Mouse (Mus musculus) midbrain, postnatal 0 days (tissue): ENCODE results near the gene Fen1. TPM values are rescaled to one million over a fixed set of nuclear protein-coding genes. Genes with fewer than 3 reads are reported as not detected.

ENCODE experiments used
- ATAC-seq: fragments of 200-750 bp; cut with Nextera tagmentation; 2 replicates; pipeline ENCODE4 v1.8.0; 2017; ENCODE audit warnings: moderate number of reproducible peaks, mild to moderate bottlenecking, moderate TSS enrichment, moderate library complexity; ENCODE audit not compliant: low FRiP score
- DNase-seq: peaks from one replicate; pipeline ENCODE4 v3.0.0-alpha.2; 2015; ENCODE audit warnings: low spot score
- H3K27ac ChIP-seq: fragments of 300-500 bp; sonication (generic); 2 replicates; pipeline ENCODE4 v1.5.1; 2014; ENCODE audit warnings: low read depth, mild to moderate bottlenecking, low read length, mixed read lengths
- H3K27me3 ChIP-seq: fragments of 300-500 bp; sonication (generic); 2 replicates; pipeline ENCODE4 v1.6.1; 2014; ENCODE audit warnings: low read length, control low read depth, mixed read lengths; ENCODE audit not compliant: insufficient read depth
- H3K36me3 ChIP-seq: fragments of 300-500 bp; sonication (generic); 2 replicates; pipeline ENCODE4 v1.6.1; 2014; ENCODE audit warnings: low read length, control low read depth, mixed read lengths; ENCODE audit not compliant: insufficient read depth
- H3K4me1 ChIP-seq: fragments of 300-500 bp; sonication (generic); 2 replicates; pipeline ENCODE4 v1.6.1; 2014; ENCODE audit warnings: mild to moderate bottlenecking, control low read depth, antibody characterized with exemption, low read length, mixed read lengths; ENCODE audit not compliant: insufficient read depth
- H3K4me2 ChIP-seq: fragments of 300-500 bp; sonication (generic); 2 replicates; pipeline ENCODE4 v1.6.1; 2014; ENCODE audit warnings: low read depth, mild to moderate bottlenecking, low read length, mixed read lengths; ENCODE audit not compliant: poor library complexity, severe bottlenecking
- H3K4me3 ChIP-seq: fragments of 300-500 bp; sonication (generic); 2 replicates; pipeline ENCODE4 v1.5.1; 2014; ENCODE audit warnings: low read depth, mild to moderate bottlenecking, low read length, moderate library complexity
- H3K9ac ChIP-seq: fragments of 300-500 bp; sonication (generic); replicated peaks from 2 replicates; pipeline ENCODE4 v1.6.1; 2014; ENCODE audit warnings: mild to moderate bottlenecking, low read length, moderate library complexity, mixed read lengths; ENCODE audit not compliant: poor library complexity, severe bottlenecking
- H3K9me3 ChIP-seq: fragments of 300-500 bp; sonication (generic); 2 replicates; pipeline ENCODE4 v1.6.1; 2016; ENCODE audit warnings: low read length, control low read depth
- CTCF ChIP-seq: IDR thresholded peaks from 2 replicates; pipeline ENCODE4 v1.5.1; 2016; ENCODE audit warnings: antibody characterized with exemption, mild to moderate bottlenecking
- WGBS: fragments of 180-500 bp; shearing (Covaris S2); extraction: QIAGEN DNeasy Blood & Tissue Kit; methylation state at CpG from one replicate; pipeline ENCODE4 v1.1.7; 2014; 5-methylcytosine and 5-hydroxymethylcytosine counted together
- polyA plus RNA-seq: library from polyadenylated mRNA; unstranded; fragments of >200 nt; fragmentation: Nextera tagmentation; extraction: Ambion mirVana; gene quantifications from 2 replicates; pipeline ENCODE4 v1.2.1, GENCODE M21; 2015
- total RNA-seq: library from RNA; depleted of rRNA; stranded (reverse); fragments of >200 nt; gene quantifications from 2 replicates; pipeline ENCODE4 v1.2.3, GENCODE M21; 2014

The Fen1 gene
- total and polyA plus RNA-seq, 2 experiments from 2014 or later: 19.8 to 20.5 TPM

- H3K4me3 ChIP-seq: peak overlapping the region; percentile 94
- H3K9ac ChIP-seq: peak overlapping the region; percentile 98
- no peak for TF ChIP-seq CTCF
- peaks cover 20% of the 10 kb centered on the region for H3K36me3 ChIP-seq
- H3K9me3 ChIP-seq: no peaks in the 10 kb centered on the region
- WGBS: under 1% methylated on average over 35 of the region's 35 CpGs
- no peaks in the 10 kb centered on the region for H3K27me3 ChIP-seq
- peak overlapping the region; percentile 82 for H3K4me2 ChIP-seq
- peak overlapping the region; percentile 96 for H3K27ac ChIP-seq
- DNase-seq: peak; percentile 92
- peak; percentile 85 for ATAC-seq
- peaks cover 7% of the 10 kb centered on the region; the same call in 1 of the 2 replicates for H3K4me1 ChIP-seq
These were observed 20.5 kb downstream of the Fen1 start for GRCm38 (mm10) chr19:10183299-10183983.

GRCm38 (mm10) chr19:10182670-10183298, 21.2 kb downstream of the Fen1 start, which contains the start of gene Fads1:
TSS of gene Fads1 (plus strand) at chr19:10182888.
- WGBS: under 1% methylated on average over 59 of the region's 70 CpGs
- TF ChIP-seq CTCF: peak; percentile 75
- peak within 1 kb of the TSS; percentile 98 for H3K9ac ChIP-seq
- H3K4me2 ChIP-seq: peak within 1 kb of the TSS; percentile 82
- DNase-seq (peak; percentile 98), ATAC-seq (peak; percentile 95)
- no peaks in the 10 kb centered on the region for H3K9me3 ChIP-seq
- H3K4me1 ChIP-seq: peaks cover 7% of the 10 kb centered on the region; the same call in 1 of the 2 replicates
- no peaks in the 10 kb centered on the region for H3K27me3 ChIP-seq
- H3K4me3 ChIP-seq: peak within 1 kb of the TSS; percentile 94
- peaks cover 19% of the 10 kb centered on the region for H3K36me3 ChIP-seq
- H3K27ac ChIP-seq: peak within 1 kb of the TSS; percentile 96

- ATAC-seq (0 out of 2 replicates have a peak, but pooled peaks have one; percentile 13), DNase-seq (peak; percentile 44)
- H3K4me1 ChIP-seq: peaks cover 7% of the 10 kb centered on the region; the same call in 1 of the 2 replicates
- H3K4me3 ChIP-seq: peak overlapping the region; percentile 94
- WGBS: 19% methylated on average over 7 of the region's 7 CpGs
- TF ChIP-seq CTCF: no peak
- H3K9ac ChIP-seq: peak overlapping the region; percentile 98; the same call in 1 of the 2 replicates
- H3K27ac ChIP-seq: peak overlapping the region; percentile 96; the same call in 1 of the 2 replicates
- no peaks in the 10 kb centered on the region for H3K9me3 ChIP-seq
- peaks cover 16% of the 10 kb centered on the region for H3K36me3 ChIP-seq
- peak overlapping the region; percentile 82 for H3K4me2 ChIP-seq
- no peaks in the 10 kb centered on the region for H3K27me3 ChIP-seq
These were observed 21.8 kb downstream of the Fen1 start for GRCm38 (mm10) chr19:10182142-10182541.

- Histone ChIP-seq H3K9me3 (no peaks in the 10 kb centered on the region), H3K36me3 (peaks cover 7% of the 10 kb centered on the region), H3K4me2 (no peak overlapping the region), H3K4me3 (no peak overlapping the region), H3K27me3 (no peaks in the 10 kb centered on the region), H3K27ac (no peak overlapping the region), H3K4me1 (peaks cover 7% of the 10 kb centered on the region; the same call in 1 of the 2 replicates), H3K9ac (no peak overlapping the region)
- peak; percentile 43 for DNase-seq
- no peak for ATAC-seq
- WGBS: 81% methylated on average over 7 of the region's 7 CpGs
- no peak for TF ChIP-seq CTCF
These were observed 22.7 kb downstream of the Fen1 start for GRCm38 (mm10) chr19:10181225-10181624.

- no peak overlapping the region for H3K9ac ChIP-seq
- no peak for TF ChIP-seq CTCF
- H3K27ac ChIP-seq: no peak overlapping the region
- no peaks in the 10 kb centered on the region for H3K27me3 ChIP-seq
- WGBS: 71% methylated on average over 7 of the region's 7 CpGs
- DNase-seq (no peak), ATAC-seq (no peak)
- H3K36me3 ChIP-seq: no peaks in the 10 kb centered on the region
- H3K9me3 ChIP-seq: no peaks in the 10 kb centered on the region
- no peak overlapping the region for H3K4me3 ChIP-seq
- H3K4me2 ChIP-seq: no peak overlapping the region
- H3K4me1 ChIP-seq: no peaks in the 10 kb centered on the region
These were observed 27.0 kb downstream of the Fen1 start for GRCm38 (mm10) chr19:10176941-10177372.

GRCm38 (mm10) chr19:10176477-10176876, 27.5 kb downstream of the Fen1 start:
- Histone ChIP-seq H3K9ac (no peak overlapping the region), H3K4me3 (no peak overlapping the region), H3K36me3 (no peaks in the 10 kb centered on the region), H3K27me3 (no peaks in the 10 kb centered on the region), H3K9me3 (no peaks in the 10 kb centered on the region), H3K4me2 (no peak overlapping the region), H3K27ac (no peak overlapping the region), H3K4me1 (no peaks in the 10 kb centered on the region)
- WGBS: 43% methylated on average over 1 of the region's 1 CpGs
- no peak for DNase-seq
- ATAC-seq: no peak
- TF ChIP-seq CTCF: no peak
